Mouse (Mus musculus): ENCODE data around the gene Cilp. TPM values are rescaled to one million over a fixed set of nuclear protein-coding genes. Genes with fewer than 3 reads are reported as not detected.

The Cilp gene
- polyA plus RNA-seq, 1 experiment, result not detected

- Histone ChIP-seq H3K4me3 (replicated peaks; ENCODE audit: control insufficient read depth, low read depth, low read length) (no peak overlapping the region), H3K27ac (ENCODE audit: control insufficient read depth, insufficient read depth, low read depth, low read length, poor library complexity) (no peak overlapping the region), H3K4me1 (ENCODE audit: control insufficient read depth, insufficient read depth, low read length) (no peaks in the 10 kb centered on the region)
- no peak for TF ChIP-seq CTCF (IDR thresholded peaks at IDR 0.05; ENCODE audit: control insufficient read depth, insufficient read depth, low read length)
- no peak for TF ChIP-seq POLR2A (IDR thresholded peaks at IDR 0.05; ENCODE audit: borderline replicate concordance, control insufficient read depth, low read depth, low read length)
- 86% methylated on average over 5 of the region's 5 CpGs for WGBS
Observed at GRCm38 (mm10) chr9:65239731-65240130, 25.2 kb upstream of the Cilp start.

DNA sequence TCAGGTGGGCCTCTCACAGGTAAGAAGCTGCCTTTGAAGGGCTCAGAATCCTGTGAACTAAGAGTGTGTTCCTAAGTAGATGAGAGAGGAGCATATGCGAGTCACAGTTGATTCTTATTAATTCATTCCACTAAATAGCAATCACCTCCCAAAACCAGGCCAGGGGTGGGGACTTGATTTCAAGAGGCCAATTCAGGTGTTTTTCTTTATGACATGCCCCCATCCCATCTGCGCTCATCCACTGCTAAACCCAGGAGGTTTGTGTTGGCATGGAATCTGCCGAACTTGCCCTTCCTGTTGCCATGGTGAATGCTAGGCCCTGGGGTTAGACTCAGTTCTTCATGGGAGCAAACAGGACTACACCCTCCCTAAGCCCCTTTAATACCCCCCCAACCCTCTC, 24.4 kb upstream of the Cilp start:
- Histone ChIP-seq H3K4me3 (replicated peaks; ENCODE audit: control insufficient read depth, low read depth, low read length) (no peak overlapping the region), H3K27ac (ENCODE audit: control insufficient read depth, insufficient read depth, low read depth, low read length, poor library complexity) (no peak overlapping the region), H3K4me1 (ENCODE audit: control insufficient read depth, insufficient read depth, low read length) (no peaks in the 10 kb centered on the region)
- no peak for TF ChIP-seq CTCF (IDR thresholded peaks at IDR 0.05; ENCODE audit: control insufficient read depth, insufficient read depth, low read length)
- WGBS, result 84% methylated on average over 3 of the region's 3 CpGs

GRCm38 (mm10) chr9:65241973-65242372, 23.0 kb upstream of the Cilp start:
- TF ChIP-seq POLR2A (IDR thresholded peaks at IDR 0.05; ENCODE audit: borderline replicate concordance, control insufficient read depth, low read depth, low read length) (no peak), CTCF (IDR thresholded peaks at IDR 0.05; ENCODE audit: control insufficient read depth, insufficient read depth, low read length) (no peak)
- Histone ChIP-seq H3K4me1 (ENCODE audit: control insufficient read depth, insufficient read depth, low read length) (no peaks in the 10 kb centered on the region), H3K4me3 (replicated peaks; ENCODE audit: control insufficient read depth, low read depth, low read length) (no peak overlapping the region), H3K27ac (ENCODE audit: control insufficient read depth, insufficient read depth, low read depth, low read length, poor library complexity) (no peak overlapping the region)
- 55% methylated on average over 5 of the region's 5 CpGs for WGBS

- H3K4me3 ChIP-seq (replicated peaks; ENCODE audit: control insufficient read depth, low read depth, low read length), result no peak overlapping the region
- TF ChIP-seq CTCF (IDR thresholded peaks at IDR 0.05; ENCODE audit: control insufficient read depth, insufficient read depth, low read length) (no peak), POLR2A (IDR thresholded peaks at IDR 0.05; ENCODE audit: borderline replicate concordance, control insufficient read depth, low read depth, low read length) (no peak)
- H3K4me1 ChIP-seq (ENCODE audit: control insufficient read depth, insufficient read depth, low read length), result no peaks in the 10 kb centered on the region
- 71% methylated on average over 4 of the region's 4 CpGs for WGBS
- H3K27ac ChIP-seq (ENCODE audit: control insufficient read depth, insufficient read depth, low read depth, low read length, poor library complexity), result no peak overlapping the region
Observed at GRCm38 (mm10) chr9:65243249-65243648, 21.7 kb upstream of the Cilp start.

DNA sequence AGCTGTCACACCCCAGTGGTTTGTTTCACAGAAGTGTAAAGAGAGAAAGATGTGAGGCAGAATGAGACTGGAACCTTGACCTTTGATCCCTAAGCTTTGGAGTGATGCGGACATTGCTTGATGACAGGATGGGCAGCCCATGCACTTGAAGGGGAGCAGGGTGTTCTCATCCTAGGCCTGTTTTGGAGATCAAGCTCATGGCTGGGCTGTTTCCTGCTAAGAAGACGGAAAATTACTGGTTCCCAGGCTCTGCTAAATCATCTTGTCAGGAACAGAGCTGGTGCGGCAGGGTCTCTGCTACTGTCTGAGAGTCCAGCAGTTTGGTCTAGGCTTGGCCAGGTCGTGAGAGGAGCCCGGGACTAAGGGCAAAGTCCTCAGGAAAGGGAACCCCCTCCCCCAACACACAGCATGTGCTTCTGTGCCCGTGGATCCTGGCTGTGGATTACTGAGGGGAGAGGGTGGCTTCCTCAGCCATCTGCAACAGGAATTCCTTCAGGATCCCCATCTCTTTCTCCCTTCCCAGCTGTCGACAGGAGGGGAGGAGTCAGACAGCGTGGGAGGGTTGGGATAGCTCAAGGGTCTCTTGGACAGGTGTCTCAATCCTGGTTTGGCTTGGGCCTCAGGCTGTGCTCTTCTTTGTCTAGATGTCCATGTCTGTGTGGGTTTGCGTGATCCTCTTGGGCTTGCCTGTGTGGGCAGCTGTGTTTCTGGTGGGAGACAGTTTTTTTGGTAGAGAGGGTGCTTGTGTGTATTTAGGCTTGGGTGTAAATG, 20.8 kb upstream of the Cilp start:
- Histone ChIP-seq H3K4me1 (ENCODE audit: control insufficient read depth, insufficient read depth, low read length) (no peaks in the 10 kb centered on the region), H3K27ac (ENCODE audit: control insufficient read depth, insufficient read depth, low read depth, low read length, poor library complexity) (no peak overlapping the region), H3K4me3 (replicated peaks; ENCODE audit: control insufficient read depth, low read depth, low read length) (no peak overlapping the region)
- WGBS, result 63% methylated on average over 9 of the region's 9 CpGs
- TF ChIP-seq POLR2A (IDR thresholded peaks at IDR 0.05; ENCODE audit: borderline replicate concordance, control insufficient read depth, low read depth, low read length) (no peak), CTCF (IDR thresholded peaks at IDR 0.05; ENCODE audit: control insufficient read depth, insufficient read depth, low read length) (no peak)

- TF ChIP-seq CTCF (IDR thresholded peaks at IDR 0.05; ENCODE audit: control insufficient read depth, insufficient read depth, low read length) (no peak), POLR2A (IDR thresholded peaks at IDR 0.05; ENCODE audit: borderline replicate concordance, control insufficient read depth, low read depth, low read length) (no peak)
- Histone ChIP-seq H3K4me1 (ENCODE audit: control insufficient read depth, insufficient read depth, low read length) (no peaks in the 10 kb centered on the region), H3K4me3 (replicated peaks; ENCODE audit: control insufficient read depth, low read depth, low read length) (no peak overlapping the region), H3K27ac (ENCODE audit: control insufficient read depth, insufficient read depth, low read depth, low read length, poor library complexity) (no peak overlapping the region)
- WGBS, result 70% methylated on average over 16 of the region's 16 CpGs
Observed at GRCm38 (mm10) chr9:65247502-65248376, 17.2 kb upstream of the Cilp start.

GRCm38 (mm10) chr9:65248377-65248690, 16.6 kb upstream of the Cilp start:
- Histone ChIP-seq H3K4me1 (ENCODE audit: control insufficient read depth, insufficient read depth, low read length) (no peaks in the 10 kb centered on the region), H3K4me3 (replicated peaks; ENCODE audit: control insufficient read depth, low read depth, low read length) (no peak overlapping the region), H3K27ac (ENCODE audit: control insufficient read depth, insufficient read depth, low read depth, low read length, poor library complexity) (no peak overlapping the region)
- TF ChIP-seq CTCF (IDR thresholded peaks at IDR 0.05; ENCODE audit: control insufficient read depth, insufficient read depth, low read length), result no peak
- no peak for TF ChIP-seq POLR2A (IDR thresholded peaks at IDR 0.05; ENCODE audit: borderline replicate concordance, control insufficient read depth, low read depth, low read length)
- WGBS, result 73% methylated on average over 5 of the region's 5 CpGs

- WGBS, result 82% methylated on average over 3 of the region's 3 CpGs
- TF ChIP-seq POLR2A (IDR thresholded peaks at IDR 0.05; ENCODE audit: borderline replicate concordance, control insufficient read depth, low read depth, low read length) (no peak), CTCF (IDR thresholded peaks at IDR 0.05; ENCODE audit: control insufficient read depth, insufficient read depth, low read length) (no peak)
Observed at GRCm38 (mm10) chr9:65252026-65252425, 13.0 kb upstream of the Cilp start.

More at GRCm38 (mm10) chr9:65252026-65252425, 13.0 kb upstream of the Cilp start:
- Histone ChIP-seq H3K27ac (ENCODE audit: control insufficient read depth, insufficient read depth, low read depth, low read length, poor library complexity) (no peak overlapping the region), H3K4me3 (replicated peaks; ENCODE audit: control insufficient read depth, low read depth, low read length) (no peak overlapping the region), H3K4me1 (ENCODE audit: control insufficient read depth, insufficient read depth, low read length) (no peaks in the 10 kb centered on the region)
